Mouse (Mus musculus): ENCODE data around the gene Fcho1. TPM values are rescaled to one million over a fixed set of nuclear protein-coding genes. Genes with fewer than 3 reads are reported as not detected.
"Not testable (repeated sequence)": the region's sequence is repeated elsewhere in the genome, so short reads cannot be mapped to it uniquely, and the experiment has no call there.

Fcho1 gene
- total RNA-seq, 1 experiment: 21.9 TPM

DNA sequence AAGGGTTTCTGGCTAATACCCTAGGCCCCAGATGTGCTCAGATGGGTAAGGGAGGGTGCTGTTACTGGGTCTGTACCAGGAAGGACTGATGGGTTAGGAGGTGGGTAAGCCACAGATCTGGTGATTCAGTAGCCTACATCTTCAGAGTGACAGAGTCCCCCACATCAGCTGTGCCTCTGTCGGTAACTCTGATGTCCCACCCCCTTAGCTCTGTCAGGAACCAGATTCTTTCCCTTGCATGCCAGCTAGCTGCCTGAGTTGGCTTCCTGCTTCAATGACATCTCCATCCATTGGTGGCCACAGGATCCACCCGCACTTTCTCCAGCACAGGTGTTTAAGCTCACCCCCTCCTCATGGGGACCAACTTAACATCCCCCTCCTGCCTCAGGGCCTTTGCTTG lies 13.9 kb downstream of the Fcho1 start:
- in situ Hi-C loops (cut with MboI; ENCODE audit: low sequenced_read_pairs in 2 of 2, unreplicated experiment in 2 of 2): no loop called here
- TF ChIP-seq ZNF384 (IDR thresholded peaks at IDR 0.05; ENCODE audit: low read depth, low read length) (no peak), ZC3H11A (IDR thresholded peaks at IDR 0.05; ENCODE audit: borderline replicate concordance, low read depth, low read length) (no peak), CHD2 (IDR thresholded peaks at IDR 0.05; ENCODE audit: low read depth, low read length) (no peak), HCFC1 (IDR thresholded peaks at IDR 0.05; ENCODE audit: borderline replicate concordance, insufficient read depth, low read length) (no peak), MAFK (IDR thresholded peaks at IDR 0.05; ENCODE audit: insufficient read depth, low read depth, low read length) (no peak)
- H3K4me3 ChIP-seq (ENCODE audit: insufficient read depth in 1 of 2, low read depth in 1 of 2, low read length in 2 of 2, poor library complexity in 1 of 2, severe bottlenecking in 1 of 2): no peak overlapping the region

DNA sequence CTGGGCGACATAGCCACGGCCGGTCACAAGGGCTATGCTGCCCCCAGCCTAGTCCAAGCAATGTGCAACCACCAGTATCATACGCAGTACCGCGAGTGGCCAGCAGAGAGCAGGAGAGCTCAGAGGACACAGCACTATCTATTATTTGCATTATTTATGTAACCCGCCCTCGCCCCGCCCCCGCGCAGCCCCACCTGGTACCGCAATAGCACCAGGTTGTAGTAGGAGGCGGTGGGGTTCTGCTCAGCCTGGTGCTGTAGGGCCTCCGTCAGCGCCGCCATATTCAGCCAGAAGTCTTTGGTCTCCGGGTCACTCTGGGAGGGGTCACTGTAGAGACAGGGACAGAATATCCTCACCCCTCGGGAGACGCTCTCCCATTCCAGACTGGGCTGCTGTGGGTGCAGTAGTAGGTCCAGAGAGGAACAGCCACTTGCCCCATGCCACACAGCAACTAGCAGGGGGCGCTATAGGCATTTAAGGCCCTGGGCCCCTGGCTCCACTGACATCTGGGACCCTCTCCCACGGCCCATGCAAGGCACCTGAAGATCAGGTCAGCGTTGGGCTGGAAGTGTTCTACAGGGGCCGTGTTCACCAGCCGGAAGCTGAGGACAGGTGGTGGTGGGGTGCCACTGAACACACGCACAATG lies 15.6 kb downstream of the Fcho1 start:
- Histone ChIP-seq H3K9ac (ENCODE audit: insufficient read depth, low read depth, low read length, poor library complexity, severe bottlenecking) (peak overlapping the region; percentile 29), H3K36me3 (ENCODE audit: control insufficient read depth, insufficient read depth, low read length, poor library complexity, severe bottlenecking) (peaks cover 2% of the 10 kb centered on the region; the same call in 1 of the 2 replicates), H3K4me3 (ENCODE audit: insufficient read depth in 1 of 2, low read depth in 1 of 2, low read length in 2 of 2, poor library complexity in 1 of 2, severe bottlenecking in 1 of 2) (peak overlapping the region; percentile 32 to 50; a peak in 2 of 4 replicates), H3K27ac (ENCODE audit: insufficient read depth, low read depth, low read length, poor library complexity, severe bottlenecking) (no peak overlapping the region; the same call in 1 of the 2 replicates), H3K4me1 (ENCODE audit: control insufficient read depth in 2 of 2, insufficient read depth in 2 of 2, low read length in 2 of 2, poor library complexity in 1 of 2) (peaks cover 4 to 13% of the 10 kb centered on the region in 2 experiments; a peak in 2 of 4 replicates), H3K9me3 (ENCODE audit: control insufficient read depth, insufficient read depth, low read depth, low read length) (no peaks in the 10 kb centered on the region)
- in situ Hi-C loops (cut with MboI; ENCODE audit: low sequenced_read_pairs in 2 of 2, unreplicated experiment in 2 of 2): no loop called here
- DNase-seq (ENCODE audit: low read depth, low spot score): peak; percentile 86
- TF ChIP-seq ZNF384 (IDR thresholded peaks at IDR 0.05; ENCODE audit: low read depth, low read length): no peak
- TF ChIP-seq CHD2 (IDR thresholded peaks at IDR 0.05; ENCODE audit: low read depth, low read length): no peak
- no peak for TF ChIP-seq HCFC1 (IDR thresholded peaks at IDR 0.05; ENCODE audit: borderline replicate concordance, insufficient read depth, low read length)
- TF ChIP-seq MAFK (IDR thresholded peaks at IDR 0.05; ENCODE audit: insufficient read depth, low read depth, low read length): no peak
- TF ChIP-seq ZC3H11A (IDR thresholded peaks at IDR 0.05; ENCODE audit: borderline replicate concordance, low read depth, low read length): peak; percentile 60; the same call in 1 of the 2 replicates

More for the DNA sequence above, 13.9 kb downstream of the Fcho1 start:
- Histone ChIP-seq H3K9me3 (ENCODE audit: control insufficient read depth, insufficient read depth, low read depth, low read length) (no peaks in the 10 kb centered on the region), H3K9ac (ENCODE audit: insufficient read depth, low read depth, low read length, poor library complexity, severe bottlenecking) (no peak overlapping the region), H3K4me1 (ENCODE audit: control insufficient read depth in 2 of 2, insufficient read depth in 2 of 2, low read length in 2 of 2, poor library complexity in 1 of 2) (peaks cover 6 to 17% of the 10 kb centered on the region in 2 experiments; a peak in 2 of 4 replicates), H3K36me3 (ENCODE audit: control insufficient read depth, insufficient read depth, low read length, poor library complexity, severe bottlenecking) (peaks cover 5% of the 10 kb centered on the region; the same call in 1 of the 2 replicates), H3K27ac (ENCODE audit: insufficient read depth, low read depth, low read length, poor library complexity, severe bottlenecking) (no peak overlapping the region)
- no peak for DNase-seq (ENCODE audit: low read depth, low spot score)

DNA sequence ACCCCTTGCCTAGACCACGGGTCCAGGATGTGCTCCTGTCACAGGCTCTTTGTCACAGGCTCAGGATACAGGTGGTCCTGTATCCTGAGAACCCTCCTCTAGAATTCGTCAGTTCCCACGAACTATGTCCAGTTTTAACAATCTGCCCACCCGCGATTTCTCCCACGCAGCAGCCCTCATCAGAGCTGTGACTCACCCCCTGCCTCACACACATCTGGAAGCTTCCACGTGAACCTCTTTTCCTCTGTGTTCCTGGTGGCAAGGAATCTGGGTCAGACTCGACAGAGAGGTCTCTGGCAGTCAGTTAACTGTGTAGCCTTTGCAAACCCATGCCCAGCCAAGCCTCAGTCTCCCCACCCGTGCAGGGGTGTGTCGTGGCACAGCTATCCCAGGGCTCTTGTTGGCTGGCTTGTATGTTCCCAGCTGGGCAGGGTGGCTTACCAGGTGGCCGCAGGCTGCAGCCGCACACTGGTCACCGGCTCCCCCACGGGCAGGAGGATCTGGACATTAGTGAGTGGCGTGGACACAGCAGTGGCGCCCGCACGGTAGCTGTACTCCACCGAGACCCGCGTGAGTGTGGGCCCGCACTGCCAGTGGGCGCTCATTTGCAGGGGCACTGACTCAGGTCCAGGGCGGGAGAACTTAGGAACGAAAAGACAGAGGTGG lies 16.2 kb downstream of the Fcho1 start:
- peak overlapping the region; percentile 5; the same call in 1 of the 2 replicates for H3K9ac ChIP-seq (ENCODE audit: insufficient read depth, low read depth, low read length, poor library complexity, severe bottlenecking)
- no peaks in the 10 kb centered on the region for H3K9me3 ChIP-seq (ENCODE audit: control insufficient read depth, insufficient read depth, low read depth, low read length)
- peaks cover 2% of the 10 kb centered on the region; the same call in 1 of the 2 replicates for H3K36me3 ChIP-seq (ENCODE audit: control insufficient read depth, insufficient read depth, low read length, poor library complexity, severe bottlenecking)
- no peak overlapping the region for H3K27ac ChIP-seq (ENCODE audit: insufficient read depth, low read depth, low read length, poor library complexity, severe bottlenecking)
- H3K4me3 ChIP-seq (ENCODE audit: insufficient read depth in 1 of 2, low read depth in 1 of 2, low read length in 2 of 2, poor library complexity in 1 of 2, severe bottlenecking in 1 of 2): peak overlapping the region; percentile 32 to 50; a peak in 3 of 4 replicates
- no peak for DNase-seq (ENCODE audit: low read depth, low spot score)
- TF ChIP-seq CHD2 (IDR thresholded peaks at IDR 0.05; ENCODE audit: low read depth, low read length) (no peak), HCFC1 (IDR thresholded peaks at IDR 0.05; ENCODE audit: borderline replicate concordance, insufficient read depth, low read length) (no peak), MAFK (IDR thresholded peaks at IDR 0.05; ENCODE audit: insufficient read depth, low read depth, low read length) (no peak), ZNF384 (IDR thresholded peaks at IDR 0.05; ENCODE audit: low read depth, low read length) (no peak), ZC3H11A (IDR thresholded peaks at IDR 0.05; ENCODE audit: borderline replicate concordance, low read depth, low read length) (no peak)
- in situ Hi-C loops (cut with MboI; ENCODE audit: low sequenced_read_pairs in 2 of 2, unreplicated experiment in 2 of 2): no loop called here
- peaks cover 4 to 12% of the 10 kb centered on the region in 2 experiments; a peak in 2 of 4 replicates for H3K4me1 ChIP-seq (ENCODE audit: control insufficient read depth in 2 of 2, insufficient read depth in 2 of 2, low read length in 2 of 2, poor library complexity in 1 of 2)

DNA sequence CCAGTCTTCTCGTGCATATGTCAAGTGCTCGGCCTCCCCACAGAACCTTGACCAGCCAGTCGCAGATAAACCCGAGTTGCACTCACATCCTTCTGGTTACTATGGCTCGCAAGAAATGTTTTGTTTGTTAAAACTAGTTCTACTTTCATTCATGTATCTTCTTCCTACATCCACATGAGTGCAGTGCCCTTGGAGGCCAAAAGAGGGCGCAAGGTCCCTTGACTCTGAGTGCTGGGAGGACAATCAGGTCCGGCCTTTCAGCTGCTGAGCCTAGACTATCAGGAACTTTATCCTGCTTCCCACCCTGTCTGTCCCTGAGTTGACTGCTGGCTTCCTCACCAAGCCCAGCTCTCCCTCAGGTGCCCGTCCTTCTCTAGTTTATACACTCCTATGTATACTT lies 17.6 kb downstream of the Fcho1 start:
- Histone ChIP-seq H3K27ac (ENCODE audit: insufficient read depth, low read depth, low read length, poor library complexity, severe bottlenecking) (no peak overlapping the region), H3K9me3 (ENCODE audit: control insufficient read depth, insufficient read depth, low read depth, low read length) (no peaks in the 10 kb centered on the region), H3K36me3 (ENCODE audit: control insufficient read depth, insufficient read depth, low read length, poor library complexity, severe bottlenecking) (peaks cover 2% of the 10 kb centered on the region; the same call in 1 of the 2 replicates), H3K4me3 (ENCODE audit: insufficient read depth in 1 of 2, low read depth in 1 of 2, low read length in 2 of 2, poor library complexity in 1 of 2, severe bottlenecking in 1 of 2) (no peak overlapping the region), H3K9ac (ENCODE audit: insufficient read depth, low read depth, low read length, poor library complexity, severe bottlenecking) (no peak overlapping the region), H3K4me1 (ENCODE audit: control insufficient read depth in 2 of 2, insufficient read depth in 2 of 2, low read length in 2 of 2, poor library complexity in 1 of 2) (peaks cover 4 to 12% of the 10 kb centered on the region in 2 experiments; a peak in 2 of 4 replicates)
- in situ Hi-C loops (cut with MboI; ENCODE audit: low sequenced_read_pairs in 2 of 2, unreplicated experiment in 2 of 2): no loop called here
- DNase-seq (ENCODE audit: low read depth, low spot score): peak; percentile 74
- TF ChIP-seq ZNF384 (IDR thresholded peaks at IDR 0.05; ENCODE audit: low read depth, low read length): no peak
- no peak for TF ChIP-seq HCFC1 (IDR thresholded peaks at IDR 0.05; ENCODE audit: borderline replicate concordance, insufficient read depth, low read length)
- TF ChIP-seq CHD2 (IDR thresholded peaks at IDR 0.05; ENCODE audit: low read depth, low read length): no peak
- TF ChIP-seq ZC3H11A (IDR thresholded peaks at IDR 0.05; ENCODE audit: borderline replicate concordance, low read depth, low read length): peak; percentile 75; the same call in 1 of the 2 replicates

DNA sequence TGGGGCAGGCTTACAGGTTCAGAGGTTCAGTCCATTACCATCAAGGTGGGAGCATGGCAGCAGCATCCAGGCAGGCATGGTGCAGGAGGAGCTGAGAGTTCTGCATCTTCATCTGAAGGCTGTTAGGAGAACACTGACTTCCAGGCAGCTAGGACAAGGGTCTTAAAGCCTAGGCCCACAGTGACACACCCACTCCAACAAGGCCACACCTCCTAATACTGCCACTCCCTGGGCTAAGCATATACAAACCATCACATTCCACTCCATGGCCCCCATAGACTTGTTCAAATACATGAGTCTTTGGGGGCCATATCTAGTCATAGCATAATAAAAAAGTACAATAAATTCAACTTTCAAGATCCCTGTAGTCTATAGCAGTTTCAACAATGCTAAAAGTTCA lies 22.1 kb downstream of the Fcho1 start:
- peaks cover 4 to 18% of the 10 kb centered on the region in 2 experiments for H3K4me1 ChIP-seq (ENCODE audit: control insufficient read depth in 2 of 2, insufficient read depth in 2 of 2, low read length in 2 of 2, poor library complexity in 1 of 2)
- H3K9ac ChIP-seq (ENCODE audit: insufficient read depth, low read depth, low read length, poor library complexity, severe bottlenecking); H3K4me3 ChIP-seq (ENCODE audit: insufficient read depth in 1 of 2, low read depth in 1 of 2, low read length in 2 of 2, poor library complexity in 1 of 2, severe bottlenecking in 1 of 2); H3K9me3 ChIP-seq (ENCODE audit: control insufficient read depth, insufficient read depth, low read depth, low read length); H3K27ac ChIP-seq (ENCODE audit: insufficient read depth, low read depth, low read length, poor library complexity, severe bottlenecking); H3K36me3 ChIP-seq (ENCODE audit: control insufficient read depth, insufficient read depth, low read length, poor library complexity, severe bottlenecking); DNase-seq (ENCODE audit: low read depth, low spot score); in situ Hi-C loops (cut with MboI; ENCODE audit: low sequenced_read_pairs in 2 of 2, unreplicated experiment in 2 of 2): not testable (repeated sequence)

Data from ES-E14 (cell line).